Mouse (Mus musculus) midbrain, embryonic 16.5 days (tissue): ENCODE measurements at regions not wholly inside any gene's neighbourhood (a gene's known extent, or its start where the extent isn't known, plus 50 kb on each side); places are given as distances from the start of the nearest gene placed in this dataset.
A peak's percentile ranks its signal among the peaks of the same experiment; 100 is the strongest.

ENCODE experiments used
- ATAC-seq: fragments of 200-750 bp; cut with Nextera tagmentation; 2 replicates; pipeline ENCODE4 v1.8.0; 2017; ENCODE audit warnings: moderate TSS enrichment
- H3K27ac ChIP-seq: fragments of 300-500 bp; sonication (generic); 2 replicates; pipeline ENCODE4 v1.5.1; 2014; ENCODE audit warnings: mild to moderate bottlenecking, low read length, mixed read lengths
- H3K27me3 ChIP-seq: fragments of 300-500 bp; sonication (generic); 2 replicates; pipeline ENCODE4 v1.6.1; 2014; ENCODE audit warnings: low read depth, low read length, mixed read lengths; ENCODE audit not compliant: control insufficient read depth, insufficient read depth
- H3K36me3 ChIP-seq: fragments of 300-500 bp; sonication (generic); 2 replicates; pipeline ENCODE4 v1.6.1; 2014; ENCODE audit warnings: mild to moderate bottlenecking, low read length, moderate library complexity, mixed read lengths; ENCODE audit not compliant: control insufficient read depth, insufficient read depth
- H3K4me1 ChIP-seq: fragments of 300-500 bp; sonication (generic); 2 replicates; pipeline ENCODE4 v1.6.1; 2014; ENCODE audit warnings: mild to moderate bottlenecking, low read length, mixed read lengths; ENCODE audit not compliant: control insufficient read depth, insufficient read depth
- H3K4me2 ChIP-seq: fragments of 300-500 bp; sonication (generic); 2 replicates; pipeline ENCODE4 v1.6.1; 2014; ENCODE audit warnings: mild to moderate bottlenecking, low read length, mixed read lengths
- H3K4me3 ChIP-seq: fragments of 300-500 bp; sonication (generic); 2 replicates; pipeline ENCODE4 v1.5.1; 2014; ENCODE audit warnings: low read depth, mild to moderate bottlenecking, low read length, moderate library complexity, mixed read lengths
- H3K9ac ChIP-seq: fragments of 300-500 bp; sonication (generic); 2 replicates; pipeline ENCODE4 v1.6.1; 2014; ENCODE audit warnings: low read depth, low read length, mixed read lengths
- H3K9me3 ChIP-seq: fragments of 300-500 bp; sonication (generic); replicated peaks from 2 replicates; pipeline ENCODE4 v1.6.1; 2014; ENCODE audit warnings: mild to moderate bottlenecking, low read length, mixed read lengths; ENCODE audit not compliant: control insufficient read depth, poor library complexity, severe bottlenecking
- WGBS: fragments of 180-500 bp; shearing (Covaris S2); extraction: QIAGEN DNeasy Blood & Tissue Kit; methylation state at CpG from one replicate; pipeline ENCODE4 v1.1.7; 2014; 5-methylcytosine and 5-hydroxymethylcytosine counted together

- H3K36me3 ChIP-seq: no peaks in the 10 kb centered on the region
- H3K27ac ChIP-seq: no peak overlapping the region
- WGBS: 86% methylated on average over 1 of the region's 1 CpGs
- no peak overlapping the region for H3K9ac ChIP-seq
- H3K4me2 ChIP-seq: no peak overlapping the region
- no peak for ATAC-seq
- no peak overlapping the region for H3K4me3 ChIP-seq
- peaks cover 3% of the 10 kb centered on the region; the same call in 1 of the 2 replicates for H3K9me3 ChIP-seq
- no peaks in the 10 kb centered on the region for H3K27me3 ChIP-seq
- peaks cover 3% of the 10 kb centered on the region; the same call in 1 of the 2 replicates for H3K4me1 ChIP-seq
These were observed 87.0 kb upstream of the Klf7 start for GRCm38 (mm10) chr1:64209131-64209530.

GRCm38 (mm10) chr1:64200387-64201023 is 78.4 kb upstream of the Klf7 start:
- no peak overlapping the region for H3K4me3 ChIP-seq
- no peaks in the 10 kb centered on the region for H3K36me3 ChIP-seq
- H3K9ac ChIP-seq: no peak overlapping the region
- WGBS: 10% methylated on average over 5 of the region's 5 CpGs
- H3K27me3 ChIP-seq: no peaks in the 10 kb centered on the region
- H3K27ac ChIP-seq: peak overlapping the region; percentile 56; the same call in 1 of the 2 replicates
- H3K4me2 ChIP-seq: no peak overlapping the region
- peak; percentile 69 for ATAC-seq
- H3K9me3 ChIP-seq: peaks cover 3% of the 10 kb centered on the region; the same call in 1 of the 2 replicates
- H3K4me1 ChIP-seq: peaks cover 15% of the 10 kb centered on the region; the same call in 1 of the 2 replicates

GRCm38 (mm10) chr1:64198781-64199180 is 76.7 kb upstream of the Klf7 start:
- H3K27ac ChIP-seq: no peak overlapping the region
- no peak overlapping the region for H3K4me2 ChIP-seq
- H3K4me1 ChIP-seq: peaks cover 15% of the 10 kb centered on the region; the same call in 1 of the 2 replicates
- no peak for ATAC-seq
- H3K36me3 ChIP-seq: no peaks in the 10 kb centered on the region
- H3K9ac ChIP-seq: no peak overlapping the region
- H3K27me3 ChIP-seq: no peaks in the 10 kb centered on the region
- 85% methylated on average over 5 of the region's 5 CpGs for WGBS
- no peak overlapping the region for H3K4me3 ChIP-seq
- no peaks in the 10 kb centered on the region for H3K9me3 ChIP-seq

- Histone ChIP-seq H3K9ac (no peak overlapping the region), H3K27ac (no peak overlapping the region), H3K36me3 (no peaks in the 10 kb centered on the region), H3K27me3 (no peaks in the 10 kb centered on the region), H3K9me3 (no peaks in the 10 kb centered on the region), H3K4me3 (no peak overlapping the region), H3K4me1 (peaks cover 15% of the 10 kb centered on the region; the same call in 1 of the 2 replicates), H3K4me2 (no peak overlapping the region)
- no peak for ATAC-seq
- 51% methylated on average over 2 of the region's 2 CpGs for whole genome bisulfite sequencing
These were observed 76.2 kb upstream of the Klf7 start for GRCm38 (mm10) chr1:64198322-64198721.

GRCm38 (mm10) chr1:64195970-64196491 is 73.9 kb upstream of the Klf7 start:
- H3K4me1 ChIP-seq: peaks cover 23% of the 10 kb centered on the region
- ATAC-seq: peak; percentile 32

DNA sequence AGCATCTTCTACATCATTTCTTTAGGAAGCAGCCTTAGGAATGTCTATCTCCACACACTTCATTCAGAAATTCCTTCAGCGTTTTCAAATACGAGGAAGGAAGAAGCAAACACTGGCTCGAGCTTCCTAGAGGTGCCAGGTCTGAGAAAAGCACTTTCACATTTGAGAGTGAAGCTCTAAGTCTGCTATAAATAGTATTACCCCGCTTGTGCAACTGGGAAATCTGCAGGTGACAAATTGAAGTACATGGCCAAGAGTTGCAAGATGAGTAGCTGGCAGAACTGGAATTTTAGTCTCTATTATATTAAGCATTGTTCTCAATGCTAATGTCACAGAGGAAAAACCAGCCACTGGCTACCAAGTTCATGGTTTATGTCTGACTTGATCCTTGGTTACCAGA is 73.2 kb upstream of the Klf7 start:
- Histone ChIP-seq H3K9me3 (no peaks in the 10 kb centered on the region), H3K4me3 (no peak overlapping the region), H3K36me3 (no peaks in the 10 kb centered on the region), H3K4me1 (peaks cover 16% of the 10 kb centered on the region), H3K27ac (no peak overlapping the region), H3K9ac (no peak overlapping the region), H3K4me2 (no peak overlapping the region), H3K27me3 (no peaks in the 10 kb centered on the region)
- ATAC-seq: no peak
- WGBS: 79% methylated on average over 4 of the region's 4 CpGs

More at GRCm38 (mm10) chr1:64195970-64196491, 73.9 kb upstream of the Klf7 start:
- Histone ChIP-seq H3K27me3 (no peaks in the 10 kb centered on the region), H3K4me3 (no peak overlapping the region), H3K9ac (no peak overlapping the region), H3K27ac (no peak overlapping the region), H3K9me3 (no peaks in the 10 kb centered on the region), H3K36me3 (no peaks in the 10 kb centered on the region), H3K4me2 (no peak overlapping the region)
- WGBS: 26% methylated on average over 4 of the region's 4 CpGs

GRCm38 (mm10) chr1:64193150-64193838 is 71.2 kb upstream of the Klf7 start:
- H3K9ac ChIP-seq: no peak overlapping the region
- 34% methylated on average over 13 of the region's 13 CpGs for WGBS
- H3K27ac ChIP-seq: no peak overlapping the region
- no peak overlapping the region for H3K4me3 ChIP-seq
- H3K4me1 ChIP-seq: peaks cover 24% of the 10 kb centered on the region
- H3K27me3 ChIP-seq: no peaks in the 10 kb centered on the region
- no peak overlapping the region for H3K4me2 ChIP-seq
- no peak for ATAC-seq
- H3K9me3 ChIP-seq: no peaks in the 10 kb centered on the region
- no peaks in the 10 kb centered on the region for H3K36me3 ChIP-seq

GRCm38 (mm10) chr1:64192736-64193135 is 70.7 kb upstream of the Klf7 start:
- Histone ChIP-seq H3K27me3 (no peaks in the 10 kb centered on the region), H3K4me2 (no peak overlapping the region), H3K9ac (no peak overlapping the region), H3K4me3 (no peak overlapping the region), H3K27ac (no peak overlapping the region), H3K9me3 (no peaks in the 10 kb centered on the region), H3K4me1 (peaks cover 27% of the 10 kb centered on the region), H3K36me3 (no peaks in the 10 kb centered on the region)
- WGBS: 56% methylated on average over 3 of the region's 3 CpGs
- no peak for ATAC-seq
